Mouse (Mus musculus): ENCODE measurements around the gene Tnfrsf1b.

DNA sequence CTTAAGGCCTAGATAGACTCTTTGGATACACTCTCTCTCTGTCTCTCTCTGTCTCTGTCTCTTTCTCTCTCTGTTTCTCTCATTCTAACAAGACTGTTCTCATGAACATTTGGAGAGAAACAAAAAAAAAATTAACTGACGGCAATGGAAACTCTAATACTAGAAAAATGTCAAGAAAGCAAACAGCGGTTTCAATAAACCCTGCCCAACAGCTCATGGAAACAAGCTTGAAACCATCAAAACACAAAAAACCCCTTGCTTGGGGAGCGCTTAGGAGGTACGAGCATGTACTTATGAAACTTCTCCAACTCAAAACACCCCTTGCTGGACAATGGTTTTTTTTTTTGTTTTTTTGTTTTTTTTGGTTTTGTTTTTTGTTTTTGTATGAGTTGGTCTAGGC, 38.0 kb upstream of the Tnfrsf1b start:
- no peak for TF ChIP-seq GATA1 (IDR thresholded peaks at IDR 0.05; ENCODE audit: borderline replicate concordance, low read length)
- no peak for TF ChIP-seq FLI1 (IDR thresholded peaks at IDR 0.05; ENCODE audit: low read length)
